Mouse (Mus musculus) ES-E14 (cell line): Measurements from ENCODE around the gene Recql5. TPM values are rescaled to one million over a fixed set of nuclear protein-coding genes. Genes with fewer than 3 reads are reported as not detected.

Experiments used
- DNase-seq: peaks from one replicate; pipeline ENCODE4 v3.0.0-alpha.2; 2013; ENCODE audit warnings: low read depth, low spot score
- H3K27ac ChIP-seq: 2 replicates; pipeline ENCODE4 v1.5.1; 2012; ENCODE audit warnings: low read depth, mild to moderate bottlenecking, low read length, moderate library complexity, mixed read lengths; ENCODE audit not compliant: poor library complexity, insufficient read depth, severe bottlenecking
- H3K36me3 ChIP-seq: 2 replicates; pipeline ENCODE4 v1.6.1; 2012; ENCODE audit warnings: mild to moderate bottlenecking, low read length, moderate library complexity, mixed read lengths; ENCODE audit not compliant: control insufficient read depth, poor library complexity, insufficient read depth, severe bottlenecking
- H3K4me1 ChIP-seq, 2 experiments: fragments of 150-350 bp in 1 of 2; sonication (generic) in 1 of 2; 2 replicates each; pipeline ENCODE4 v1.6.1; 2012; ENCODE audit warnings: low read length in 2 of 2, mild to moderate bottlenecking in 1 of 2, mixed read lengths in 1 of 2; ENCODE audit not compliant: control insufficient read depth in 2 of 2, insufficient read depth in 2 of 2, poor library complexity in 1 of 2
- H3K4me3 ChIP-seq, 2 experiments: fragments of 150-350 bp in 1 of 2; sonication (generic) in 1 of 2; 2 replicates each; pipeline ENCODE4 v1.5.1; 2012; ENCODE audit warnings: low read length in 2 of 2, low read depth in 1 of 2, mild to moderate bottlenecking in 1 of 2, mixed read lengths in 1 of 2; ENCODE audit not compliant: insufficient read depth in 1 of 2, poor library complexity in 1 of 2, severe bottlenecking in 1 of 2
- H3K9ac ChIP-seq: 2 replicates; pipeline ENCODE4 v1.6.1; 2012; ENCODE audit warnings: low read depth, mild to moderate bottlenecking, low read length, mixed read lengths; ENCODE audit not compliant: poor library complexity, insufficient read depth, severe bottlenecking
- H3K9me3 ChIP-seq: fragments of 150-350 bp; sonication (generic); 2 replicates; pipeline ENCODE4 v1.6.1; 2012; ENCODE audit warnings: low read depth, mild to moderate bottlenecking, low read length; ENCODE audit not compliant: control insufficient read depth, insufficient read depth
- CHD2 ChIP-seq: IDR thresholded peaks from 2 replicates; pipeline ENCODE4 v1.6.1; 2014; ENCODE audit warnings: mild to moderate bottlenecking, low read depth, low read length, inconsistent platforms
- HCFC1 ChIP-seq: IDR thresholded peaks from 2 replicates; pipeline ENCODE4 v1.6.1; 2012; ENCODE audit warnings: low read length, inconsistent platforms, borderline replicate concordance; ENCODE audit not compliant: insufficient read depth
- MAFK ChIP-seq: IDR thresholded peaks from 2 replicates; pipeline ENCODE4 v1.6.1; 2014; ENCODE audit warnings: mild to moderate bottlenecking, low read depth, low read length, inconsistent platforms; ENCODE audit not compliant: insufficient read depth
- ZC3H11A ChIP-seq: IDR thresholded peaks from 2 replicates; pipeline ENCODE4 v1.6.1; 2012; ENCODE audit warnings: low read depth, mild to moderate bottlenecking, inconsistent platforms, low read length, borderline replicate concordance
- ZNF384 ChIP-seq: IDR thresholded peaks from 2 replicates; pipeline ENCODE4 v1.6.1; 2012; ENCODE audit warnings: low read depth, low read length, inconsistent platforms
- in situ Hi-C, 2 experiments: fragments of 600-800 bp; cut with MboI; formaldehyde crosslinking; loops; one replicate each; pipeline ENCODE4 v1.15.1; 2025; ENCODE audit warnings: low sequenced_read_pairs in 2 of 2, inconsistent platforms in 1 of 2; ENCODE audit not compliant: unreplicated experiment in 2 of 2
- total RNA-seq: library from RNA; depleted of rRNA; stranded (reverse); fragments of 300-350 nt; gene quantifications from 2 replicates; pipeline ENCODE4 v1.2.3, GENCODE M21; 2012

Gene Recql5
- total RNA-seq, 1 experiment: 28.0 TPM

- Histone ChIP-seq H3K27ac (no peak within 1 kb of the TSS), H3K9ac (no peak within 1 kb of the TSS), H3K4me1 (peaks cover 0 to 5% of the 10 kb centered on the region in 2 experiments; a peak in 1 of 4 replicates), H3K9me3 (no peaks in the 10 kb centered on the region), H3K4me3 (no peak within 1 kb of the TSS), H3K36me3 (peaks cover 3% of the 10 kb centered on the region; the same call in 1 of the 2 replicates)
- TF ChIP-seq ZC3H11A (no peak), CHD2 (no peak), ZNF384 (no peak), MAFK (no peak), HCFC1 (no peak)
- DNase-seq: no peak
- in situ Hi-C loops: no loop called here
Observed at GRCm38 (mm10) chr11:115911632-115912376, 21.5 kb downstream of the Recql5 start, which contains the start of gene Smim6. Gene Smim6 (plus strand): TSS chr11:115912017.

GRCm38 (mm10) chr11:115911134-115911561 is 22.1 kb downstream of the Recql5 start:
- peaks cover under 1% of the 10 kb centered on the region; the same call in 1 of the 2 replicates for H3K36me3 ChIP-seq
- no peak overlapping the region for H3K4me3 ChIP-seq
- in situ Hi-C loops: no loop called here
- DNase-seq: no peak
- H3K4me1 ChIP-seq: 0 out of 4 replicates have a peak, but pooled peaks cover 0 to 5% of the 10 kb centered on the region in 2 experiments
- H3K9ac ChIP-seq: no peak overlapping the region
- TF ChIP-seq MAFK: no peak
- no peak for TF ChIP-seq ZNF384
- no peak for TF ChIP-seq HCFC1
- TF ChIP-seq ZC3H11A: no peak
- no peak for TF ChIP-seq CHD2
- H3K9me3 ChIP-seq: no peaks in the 10 kb centered on the region
- no peak overlapping the region for H3K27ac ChIP-seq

GRCm38 (mm10) chr11:115906521-115906920 is 26.8 kb downstream of the Recql5 start:
- DNase-seq: no peak
- Histone ChIP-seq H3K36me3 (no peaks in the 10 kb centered on the region; the same call in 1 of the 2 replicates), H3K4me3 (no peak overlapping the region), H3K9ac (no peak overlapping the region), H3K4me1 (peaks cover 0 to 13% of the 10 kb centered on the region in 2 experiments; a peak in 2 of 4 replicates), H3K9me3 (no peaks in the 10 kb centered on the region), H3K27ac (no peak overlapping the region)
- in situ Hi-C loops: no loop called here
- TF ChIP-seq ZNF384 (no peak), HCFC1 (no peak), MAFK (no peak), ZC3H11A (no peak), CHD2 (no peak)

GRCm38 (mm10) chr11:115906116-115906515 is 27.2 kb downstream of the Recql5 start:
- no peaks in the 10 kb centered on the region; the same call in 1 of the 2 replicates for H3K36me3 ChIP-seq
- DNase-seq: no peak
- no peak overlapping the region for H3K27ac ChIP-seq
- H3K9ac ChIP-seq: no peak overlapping the region
- no peak overlapping the region for H3K4me3 ChIP-seq
- in situ Hi-C loops: no loop called here
- H3K4me1 ChIP-seq: peaks cover 0 to 13% of the 10 kb centered on the region in 2 experiments; a peak in 2 of 4 replicates
- TF ChIP-seq ZNF384 (no peak), CHD2 (no peak), MAFK (no peak), HCFC1 (no peak), ZC3H11A (no peak)
- H3K9me3 ChIP-seq: no peaks in the 10 kb centered on the region
